Mouse (Mus musculus): Measurements from ENCODE around the gene Zscan4-ps1. TPM values are rescaled to one million over a fixed set of nuclear protein-coding genes. Genes with fewer than 3 reads are reported as not detected.
"Not testable (repeated sequence)": the region's sequence is repeated elsewhere in the genome, so short reads cannot be mapped to it uniquely, and the experiment has no call there.

Zscan4-ps1 gene
- not detected for total RNA-seq (2021)
- long read RNA-seq, result 0 reads

DNA sequence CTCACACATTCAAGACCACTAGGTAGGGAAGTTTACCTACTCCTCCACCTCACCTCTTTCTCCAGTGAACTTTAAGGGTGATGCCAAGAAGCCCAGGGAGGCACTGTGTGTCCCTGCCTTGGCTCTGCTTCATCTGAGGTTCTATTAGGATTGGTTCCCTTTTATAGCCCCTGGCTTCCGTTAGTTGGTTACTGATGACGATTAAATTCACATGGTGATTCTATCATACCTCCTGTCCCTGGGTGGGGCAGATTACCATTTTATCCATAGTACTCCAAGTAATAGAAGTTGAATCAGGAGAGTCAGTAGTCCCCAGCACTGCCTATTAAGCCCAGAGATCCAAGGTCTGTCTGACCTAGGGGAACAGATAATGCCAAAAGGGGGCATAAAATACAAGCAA lies at the start of gene Zscan4-ps1:
Gene Zscan4-ps1, minus strand, starts transcription at position 101 of the 400 bp plus-strand sequence.
- DNase-seq (ENCODE audit: low spot score in 2 of 2), result not testable (repeated sequence)

Other genes starting within 250 kb of the Zscan4-ps1 start
- gene Zscan4b, start 164.6 kb downstream of the Zscan4-ps1 start, total RNA-seq (2021), result not detected
- gene Zscan4c, start 63.9 kb downstream of the Zscan4-ps1 start, total RNA-seq (2021), result not detected
- gene Zscan4d, start 96.5 kb upstream of the Zscan4-ps1 start, total RNA-seq (2021), result not detected
- gene Zscan4e, start 241.0 kb upstream of the Zscan4-ps1 start, total RNA-seq (2021), result not detected

All from layer of hippocampus, postnatal 10 days (tissue).